Mouse (Mus musculus) E14TG2a.4 (cell line): ENCODE measurements around the gene Epha6.

Experiments
- CTCF ChIP-seq: conservative IDR thresholded peaks from 2 replicates; pipeline ENCODE4 v1.5.1; 2014; ENCODE audit warnings: low read length
- NANOG ChIP-seq: IDR thresholded peaks from 2 replicates; pipeline ENCODE4 v1.6.1; 2014; ENCODE audit warnings: borderline replicate concordance, low read length, mixed read lengths
- POU5F1 ChIP-seq: IDR thresholded peaks from 2 replicates; pipeline ENCODE4 v1.6.1; 2014; ENCODE audit warnings: low read length, borderline replicate concordance

DNA sequence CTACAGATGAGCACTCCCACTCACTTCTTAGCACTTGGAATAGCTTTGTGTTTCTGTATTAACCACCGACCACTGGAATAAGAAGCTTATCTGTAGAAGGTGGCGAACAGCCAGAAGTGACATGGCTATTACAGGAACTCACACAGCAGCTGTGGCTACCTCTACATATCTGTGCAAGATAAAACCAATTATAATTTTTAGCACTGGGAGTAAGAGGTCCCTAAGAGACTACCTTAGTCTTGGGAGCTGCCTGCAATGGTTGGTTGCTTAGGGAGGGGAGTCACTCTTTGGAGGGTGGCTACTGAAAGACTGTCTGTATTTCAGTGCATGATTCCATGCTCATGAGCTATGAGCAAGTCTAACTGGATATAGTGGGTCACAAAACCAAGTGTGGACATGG, 331.2 kb downstream of the Epha6 start:
- TF ChIP-seq POU5F1 (no peak), CTCF (no peak), NANOG (no peak)
